Mouse (Mus musculus): Measurements from ENCODE around the gene Ssh3.

DNA sequence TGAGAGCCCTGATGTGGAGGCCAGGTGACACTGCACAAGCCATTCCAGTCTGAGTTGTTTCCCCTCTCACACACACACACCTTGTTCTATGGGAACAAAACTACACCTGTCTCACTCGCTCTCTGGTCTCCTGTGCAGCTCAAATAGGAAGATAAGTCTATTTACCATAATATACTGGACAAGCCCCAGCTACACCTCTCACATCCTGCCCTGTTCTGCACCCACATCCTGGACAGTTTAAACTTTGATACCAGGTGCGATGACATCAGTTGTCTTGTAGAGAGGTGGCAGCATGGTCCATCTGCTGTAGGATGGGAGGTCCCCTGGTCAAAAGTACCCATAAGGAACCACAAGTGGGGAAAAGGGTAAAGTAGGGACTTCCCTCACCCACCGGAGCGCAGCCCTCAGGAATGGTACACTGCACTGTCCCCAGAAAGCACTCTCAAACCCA lies 35.9 kb upstream of the Ssh3 start:
- TF ChIP-seq CTCF (IDR thresholded peaks at IDR 0.05; ENCODE audit: insufficient read depth, low read length) (no peak), POLR2A (IDR thresholded peaks at IDR 0.05; ENCODE audit: borderline replicate concordance, extremely low read depth, low read depth, low read length) (no peak)
